ENCODE assay signal across 24 mouse cellular contexts in the genomic region with DNA sequence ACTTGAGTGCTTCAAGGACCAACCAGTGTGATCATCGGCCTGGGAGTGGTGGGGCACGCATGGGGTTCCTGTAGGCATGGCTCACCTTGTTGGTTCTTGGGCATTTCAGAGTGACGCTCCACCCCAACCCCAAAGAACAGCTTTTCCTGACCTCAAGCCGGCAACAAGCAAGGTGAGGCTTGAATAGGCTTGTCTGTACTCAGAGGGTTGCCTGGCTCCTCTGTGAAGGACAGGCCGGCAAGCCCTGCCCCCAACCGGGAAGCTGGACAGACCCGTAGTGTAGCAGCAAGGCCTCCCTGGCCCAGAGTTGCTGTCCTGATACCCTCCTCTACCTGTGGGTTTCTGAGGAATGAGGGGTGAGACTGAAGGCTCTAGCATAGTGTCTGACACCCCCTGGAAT. TPM values are rescaled to one million over a fixed set of nuclear protein-coding genes. Genes with fewer than 3 reads are reported as not detected.
DNase-seq lines count a peak whose midpoint lies in the region; ATAC-seq lines count a peak whose summit lies in the region.
"Had no signal": no experiment of that assay in that cellular context is flagged by ENCODE, and none has a peak within 500 bp of the region (broad histone marks: within the 10 kb centered on the region; RNA-seq: fewer than 3 reads in every experiment).

No protein-coding gene starts in this region.

- 0 out of 2 replicates have a peak overlapping the region, but pooled peaks have one; percentile 4 for H3K27ac ChIP-seq in heart, embryonic 10.5 days
- no peak overlapping the region for H3K27ac ChIP-seq in limb, embryonic 13.5 days
- no peak overlapping the region for H3K27ac ChIP-seq in limb, embryonic 10.5 days
- H3K27ac ChIP-seq: embryonic facial prominence, embryonic 15.5 days; gastrocnemius, adult 2 months; heart, embryonic 13.5 days; hindbrain, embryonic 13.5 days had no signal

- intact Hi-C loops in heart, postnatal 36 days (cut with DNase I): no loop called here

- peak; percentile 34; the same call in 1 of the 2 replicates for ATAC-seq in limb, embryonic 13.5 days (ENCODE audit: low FRiP score, low read depth)
- ATAC-seq: inflammation-experienced regulatory T-cells, adult 6 months had no signal

- H3K4me1 ChIP-seq in heart, embryonic 10.5 days: peaks cover 11% of the 10 kb centered on the region; the same call in 1 of the 2 replicates
- H3K4me1 ChIP-seq in limb, embryonic 13.5 days: peaks cover 12% of the 10 kb centered on the region; the same call in 1 of the 2 replicates
- H3K4me1 ChIP-seq in limb, embryonic 10.5 days: 0 out of 2 replicates have a peak, but pooled peaks cover 4% of the 10 kb centered on the region

- H3K27me3 ChIP-seq in heart, embryonic 10.5 days (ENCODE audit: insufficient read depth, poor library complexity, severe bottlenecking): peaks cover 29% of the 10 kb centered on the region
- H3K27me3 ChIP-seq in limb, embryonic 13.5 days: no peaks in the 10 kb centered on the region
- peaks cover 13% of the 10 kb centered on the region; the same call in 1 of the 2 replicates for H3K27me3 ChIP-seq in limb, embryonic 10.5 days (ENCODE audit: low read depth, poor library complexity, severe bottlenecking)

- 72% methylated on average over 7 of the region's 7 CpGs for WGBS in heart, embryonic 10.5 days
- 77% methylated on average over 7 of the region's 7 CpGs for WGBS in limb, embryonic 13.5 days
- WGBS in limb, embryonic 10.5 days: 75% methylated on average over 7 of the region's 7 CpGs

- H3K9me3 ChIP-seq in heart, embryonic 10.5 days: no peaks in the 10 kb centered on the region
- no peaks in the 10 kb centered on the region for H3K9me3 ChIP-seq in limb, embryonic 13.5 days
- H3K9me3 ChIP-seq in limb, embryonic 10.5 days (replicated peaks): no peaks in the 10 kb centered on the region
- H3K9me3 ChIP-seq: embryonic facial prominence, embryonic 15.5 days; forebrain, embryonic 12.5 days; heart, embryonic 13.5 days; hindbrain, embryonic 13.5 days had no signal

- H3K9ac ChIP-seq in limb, embryonic 13.5 days: no peak overlapping the region
- H3K9ac ChIP-seq: embryonic facial prominence, embryonic 15.5 days; forebrain, embryonic 12.5 days; forebrain, postnatal 0 days; heart, embryonic 13.5 days; hindbrain, embryonic 13.5 days had no signal

- H3K4me2 ChIP-seq in limb, embryonic 13.5 days (replicated peaks): no peak overlapping the region
- H3K4me2 ChIP-seq: embryonic facial prominence, embryonic 15.5 days; forebrain, embryonic 12.5 days; heart, embryonic 13.5 days; hindbrain, embryonic 13.5 days had no signal

- H3K4me3 ChIP-seq in heart, embryonic 10.5 days: no peak overlapping the region
- no peak overlapping the region for H3K4me3 ChIP-seq in limb, embryonic 13.5 days
- H3K4me3 ChIP-seq in limb, embryonic 10.5 days: no peak overlapping the region
- H3K4me3 ChIP-seq: embryonic facial prominence, embryonic 15.5 days; erythroblast, embryonic 14.5 days; forebrain, embryonic 12.5 days; gastrocnemius, adult 2 months; heart, embryonic 13.5 days; hindbrain, embryonic 13.5 days had no signal

- H3K36me3 ChIP-seq in heart, embryonic 10.5 days: no peaks in the 10 kb centered on the region
- H3K36me3 ChIP-seq in limb, embryonic 13.5 days: no peaks in the 10 kb centered on the region
- no peaks in the 10 kb centered on the region for H3K36me3 ChIP-seq in limb, embryonic 10.5 days
- H3K36me3 ChIP-seq: embryonic facial prominence, embryonic 15.5 days; forebrain, embryonic 12.5 days; heart, embryonic 13.5 days; hindbrain, embryonic 13.5 days had no signal

- DNase-seq in heart, embryonic 10.5 days (ENCODE audit: low spot score): no peak
- no peak for DNase-seq in heart, postnatal 36 days
- DNase-seq in limb, embryonic 10.5 days (ENCODE audit: low spot score): no peak
- peak; percentile 38 for DNase-seq in 3134 (ENCODE audit: extremely low read depth, insufficient read length, low spot score)
- peak; percentile 62 for DNase-seq in urinary bladder, postnatal 14 days (ENCODE audit: low spot score)
- no peak for DNase-seq in ovary, adult 18-20 months (ENCODE audit: low spot score)
- DNase-seq in gastrocnemius, adult 18-20 months (ENCODE audit: low spot score): no peak
- DNase-seq: adrenal gland, adult 8-10 months; cerebellum, adult 2 months; embryo, embryonic 11 days; forebrain, postnatal 0 days; gastrocnemius, adult 2 months; gastrocnemius, postnatal 25 days; heart, postnatal 4 days had no signal

RNA-seq across cellular contexts. Expression of a gene that starts 12.9 kb away (rescaled TPM):
- polyA plus RNA-seq in heart, embryonic 10.5 days (2016; fragmentation: Nextera tagmentation; extraction: Ambion mirVana): 0.08 and 0.12 TPM in 2 replicates
- 1 to 10 TPM; 1.4 to 1.5 TPM for total RNA-seq in heart, postnatal 36 days (2021)
- polyA plus RNA-seq in limb, embryonic 13.5 days (2015; fragmentation: Nextera tagmentation; extraction: Ambion mirVana): 0.73 and 0.79 TPM in 2 replicates
- 0.06 and 0.09 TPM in 2 replicates for polyA plus RNA-seq in limb, embryonic 10.5 days (2016; fragmentation: Nextera tagmentation; extraction: Ambion mirVana)
- 1 to 10 TPM in 1 of 2 experiments, under 1 TPM in 1; 0.82 to 1.7 TPM for total RNA-seq in gastrocnemius, adult 18-20 months (2021)
- total RNA-seq: CH12.LX; common myeloid progenitor, adult 5-6 weeks; granulocyte monocyte progenitor cell, adult 5-6 weeks had no signal
- polyA plus RNA-seq: inflammation-experienced regulatory T-cells, adult 6 months had no signal

Comparison
In these comparisons a context has a peak if more than half of its experiments do, and no peak if none do; other contexts are left out.
1. DNase-seq: peak in 3134 (single experiment) and urinary bladder, postnatal 14 days (single experiment); none in heart, embryonic 10.5 days (single experiment), heart, postnatal 36 days (0 of 2), limb, embryonic 10.5 days (single experiment), ovary, adult 18-20 months (single experiment) and gastrocnemius, adult 18-20 months (single experiment).